Mouse (Mus musculus) testis, adult 2 months (tissue): ENCODE results near the gene Gypa.

Experiments used
- CTCF ChIP-seq: fragments of 200-500 bp; IDR thresholded peaks from 2 replicates; pipeline ENCODE4 v1.5.1; 2012; ENCODE audit warnings: low read depth, mild to moderate bottlenecking, inconsistent platforms, low read length, moderate library complexity; ENCODE audit not compliant: control insufficient read depth, insufficient read depth, insufficient replicate concordance
- POLR2A ChIP-seq: fragments of 200-500 bp; IDR thresholded peaks from 2 replicates; pipeline ENCODE4 v1.6.1; 2012; ENCODE audit warnings: low read depth, mild to moderate bottlenecking, inconsistent platforms, low read length, moderate library complexity; ENCODE audit not compliant: control insufficient read depth

DNA sequence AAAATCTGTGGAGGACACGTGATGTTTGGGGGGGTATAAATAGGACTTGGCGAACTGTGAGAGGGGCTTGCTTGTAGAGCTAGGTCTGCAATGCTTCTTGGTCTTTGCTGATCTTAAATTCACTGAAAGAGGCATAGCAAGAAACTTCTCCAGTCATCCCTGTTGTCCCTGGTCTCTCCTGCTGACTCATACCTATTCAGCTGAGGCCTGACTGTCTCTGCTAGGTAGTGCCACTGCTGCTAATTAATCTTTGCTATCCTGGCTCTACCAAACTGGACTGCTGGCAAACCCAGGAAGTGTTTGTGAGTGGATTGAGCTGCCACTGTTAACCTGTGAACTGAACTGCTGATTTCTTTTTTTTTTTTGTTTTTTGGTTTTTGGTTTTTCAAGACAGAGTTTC is 61.4 kb downstream of the Gypa start:
- TF ChIP-seq POLR2A: no peak
- no peak for TF ChIP-seq CTCF
